Mouse (Mus musculus) lung, adult 2 months (tissue): Measurements from ENCODE around the gene Banp. TPM values are rescaled to one million over a fixed set of nuclear protein-coding genes. Genes with fewer than 3 reads are reported as not detected.
A peak's percentile ranks its signal among the peaks of the same experiment; 100 is the strongest.

Experiments used
- DNase-seq: peaks from one replicate; pipeline ENCODE4 v3.0.0; 2022
- H3K4me1 ChIP-seq: fragments of 200-500 bp; 2 replicates; pipeline ENCODE4 v1.6.1; 2011; ENCODE audit warnings: low read length; ENCODE audit not compliant: control insufficient read depth, insufficient read depth
- H3K4me3 ChIP-seq: fragments of 200-500 bp; replicated peaks from 2 replicates; pipeline ENCODE3; 2011; ENCODE audit warnings: low read depth, mild to moderate bottlenecking, control low read depth, low read length; ENCODE audit errors: extremely low read depth
- CTCF ChIP-seq: fragments of 200-500 bp; IDR thresholded peaks from 2 replicates; pipeline ENCODE4 v1.5.1; 2011; ENCODE audit warnings: mild to moderate bottlenecking, low read length, control low read depth; ENCODE audit not compliant: insufficient read depth
- POLR2A ChIP-seq: fragments of 200-500 bp; IDR thresholded peaks from 2 replicates; pipeline ENCODE4 v1.6.1; 2011; ENCODE audit warnings: low read depth, mild to moderate bottlenecking, control low read depth, low read length, borderline replicate concordance; ENCODE audit errors: extremely low read depth
- WGBS: fragments of 180-500 bp; shearing (Covaris S2); methylation state at CpG from one replicate; pipeline ENCODE4 v1.1.7; 2018; 5-methylcytosine and 5-hydroxymethylcytosine counted together
- polyA plus RNA-seq: library from polyadenylated mRNA; depleted of rRNA; stranded (reverse); fragments of >200 nt; gene quantifications from 2 replicates; pipeline ENCODE4 v1.2.3, GENCODE M21; 2012

The Banp gene
- polyA plus RNA-seq, 1 experiment, result 57.8 TPM

DNA sequence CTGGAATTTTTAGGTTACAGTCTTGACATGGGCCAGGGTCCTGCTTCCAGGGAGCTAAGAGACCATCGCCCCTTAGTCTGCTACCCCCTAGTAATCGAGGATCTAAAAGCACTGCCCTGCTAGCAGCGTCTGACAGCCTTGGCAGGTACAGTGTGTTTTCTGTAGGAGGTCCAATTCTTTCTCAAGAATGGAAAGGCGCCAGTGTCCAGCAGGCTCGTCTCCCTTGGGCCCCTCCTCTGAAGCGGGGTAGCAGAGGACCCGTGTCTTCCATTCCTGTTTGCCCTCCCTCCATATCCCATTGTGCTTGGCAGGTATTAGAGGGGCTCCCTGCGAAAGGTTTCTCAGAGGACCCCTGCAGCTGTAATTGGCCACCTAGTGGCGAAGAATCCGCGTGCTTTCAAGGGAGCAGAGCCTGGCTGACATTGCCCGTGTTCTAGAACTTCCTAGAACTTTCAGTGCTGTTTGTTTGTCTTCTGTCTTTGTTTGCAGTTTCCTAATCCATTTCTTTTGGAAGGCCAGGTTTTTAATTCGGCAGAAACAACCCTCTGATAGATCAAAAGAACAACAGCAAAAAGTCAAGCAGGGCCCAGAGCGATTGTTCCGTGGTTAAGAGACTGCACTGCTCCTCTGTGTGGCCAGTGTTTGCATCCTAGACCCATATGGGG, 97.8 kb downstream of the Banp start:
- no peak for DNase-seq
- no peak overlapping the region for H3K4me3 ChIP-seq
- H3K4me1 ChIP-seq, result no peaks in the 10 kb centered on the region
- 53% methylated on average over 15 of the region's 15 CpGs for WGBS
- TF ChIP-seq POLR2A, result no peak
- TF ChIP-seq CTCF, result peak; percentile 33

DNA sequence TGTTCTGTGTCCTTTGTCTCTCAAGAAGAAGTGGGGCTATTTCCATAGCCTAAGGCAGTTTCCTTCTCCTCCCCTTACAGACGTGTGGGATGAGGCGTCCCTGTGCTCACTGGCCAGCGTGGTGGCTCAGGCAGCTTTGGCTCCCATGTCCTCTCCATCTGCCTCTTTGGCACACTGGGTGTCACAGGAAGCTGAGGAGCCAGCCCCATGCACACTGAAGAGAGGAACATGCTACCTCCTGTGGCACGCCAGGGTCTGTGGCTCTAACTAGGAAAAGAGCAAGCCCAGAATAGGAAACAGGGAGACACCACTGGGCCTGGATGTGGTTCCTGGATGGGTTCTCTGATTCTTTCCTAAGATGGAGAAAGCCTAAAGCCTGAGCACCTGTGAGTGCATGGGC, 99.7 kb downstream of the Banp start:
- TF ChIP-seq POLR2A, result no peak
- WGBS, result 89% methylated on average over 4 of the region's 4 CpGs
- DNase-seq, result no peak

DNA sequence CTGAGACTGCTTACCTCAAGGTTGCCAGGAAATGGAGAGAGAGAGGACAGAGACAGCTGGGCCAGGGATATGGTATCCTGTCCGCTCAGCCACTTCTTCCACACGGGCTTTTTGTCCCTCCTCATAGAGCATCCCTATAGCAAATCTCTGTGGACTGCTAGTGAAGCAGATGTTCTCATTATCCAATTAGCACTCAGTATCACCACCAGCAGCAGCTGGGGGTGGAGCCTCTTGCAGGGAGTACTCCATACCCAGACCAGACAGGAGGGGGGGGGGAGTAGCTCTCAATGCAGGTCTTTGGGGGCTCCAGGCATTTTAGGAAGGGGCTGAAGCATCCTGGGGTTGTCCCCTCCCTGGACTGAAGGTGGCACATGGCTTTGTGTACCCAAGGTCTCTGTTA, 100.4 kb downstream of the Banp start:
- no peak for DNase-seq
- no peak overlapping the region for H3K4me3 ChIP-seq
- WGBS, result 60% methylated on average over 2 of the region's 2 CpGs
- TF ChIP-seq CTCF (no peak), POLR2A (no peak)
- H3K4me1 ChIP-seq, result no peaks in the 10 kb centered on the region

More for the DNA sequence above, 99.7 kb downstream of the Banp start:
- Histone ChIP-seq H3K4me1 (no peaks in the 10 kb centered on the region), H3K4me3 (no peak overlapping the region)

DNA sequence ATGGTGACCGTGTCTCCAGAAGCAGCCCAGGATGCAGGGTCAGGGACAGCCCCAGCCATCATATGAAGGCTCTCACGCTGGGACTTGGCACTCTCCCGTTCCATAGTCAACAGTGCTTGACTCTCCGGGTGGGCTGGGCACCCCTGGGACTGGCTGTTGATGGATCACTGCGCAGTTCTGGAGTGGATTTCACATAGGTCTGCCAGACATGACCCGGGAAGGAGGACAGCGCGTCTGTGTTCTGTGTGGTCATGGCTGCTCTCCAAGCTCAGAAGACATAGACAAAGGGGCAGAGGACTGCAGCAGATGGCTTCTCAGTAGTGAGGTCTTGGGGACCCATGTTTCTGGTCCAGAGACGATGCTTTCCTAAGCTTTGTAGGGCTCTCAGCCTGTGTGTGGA, 101.1 kb downstream of the Banp start:
- Histone ChIP-seq H3K4me3 (no peak overlapping the region), H3K4me1 (no peaks in the 10 kb centered on the region)
- 69% methylated on average over 9 of the region's 9 CpGs for WGBS
- no peak for DNase-seq
- TF ChIP-seq CTCF (no peak), POLR2A (no peak)

DNA sequence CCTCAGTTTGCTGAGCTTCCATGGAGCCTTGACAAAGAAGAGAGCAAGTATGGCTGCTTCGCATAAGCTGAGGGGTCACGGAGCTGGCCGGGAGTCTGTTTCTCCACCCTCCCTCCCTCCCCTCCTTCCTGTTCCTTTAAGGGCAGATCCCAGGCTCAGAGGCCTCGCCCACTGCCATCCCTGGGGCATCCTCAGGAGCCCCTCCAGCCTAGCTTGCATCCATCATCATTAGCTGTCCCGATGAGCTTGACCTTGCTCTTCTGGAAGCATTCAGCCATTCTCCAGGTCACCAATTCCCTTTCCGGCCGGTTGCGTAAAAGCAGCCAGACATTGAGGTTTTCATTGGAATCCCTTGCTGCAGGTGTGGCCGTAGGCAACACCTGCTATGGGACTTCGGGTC, 105.8 kb downstream of the Banp start:
- no peak for DNase-seq
- Histone ChIP-seq H3K4me3 (no peak overlapping the region), H3K4me1 (no peaks in the 10 kb centered on the region)
- WGBS, result 45% methylated on average over 10 of the region's 10 CpGs
- TF ChIP-seq CTCF, result no peak
- no peak for TF ChIP-seq POLR2A

DNA sequence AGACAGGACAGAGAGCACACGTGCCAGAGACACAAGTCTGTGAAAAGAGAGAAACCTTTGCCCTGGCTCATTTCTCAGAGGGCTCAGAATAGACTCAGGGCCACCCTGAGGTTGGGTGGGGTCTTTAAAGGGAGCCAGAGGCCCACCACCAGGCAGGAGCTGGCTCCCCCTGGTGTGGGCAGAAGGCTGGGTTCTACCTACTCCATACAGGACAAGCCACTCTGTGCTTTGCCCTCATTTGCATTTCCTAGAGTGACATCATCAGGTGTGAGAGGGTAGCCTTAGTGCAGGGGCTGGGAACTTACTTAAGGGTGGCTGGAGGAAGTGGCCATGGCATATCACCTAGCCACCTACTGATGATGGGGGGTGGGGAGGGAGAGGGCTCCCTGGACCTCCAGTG, 106.6 kb downstream of the Banp start:
- DNase-seq, result no peak
- no peaks in the 10 kb centered on the region for H3K4me1 ChIP-seq
- WGBS, result 29% methylated on average over 1 of the region's 1 CpGs
- no peak for TF ChIP-seq POLR2A
- no peak for TF ChIP-seq CTCF
- H3K4me3 ChIP-seq, result no peak overlapping the region

DNA sequence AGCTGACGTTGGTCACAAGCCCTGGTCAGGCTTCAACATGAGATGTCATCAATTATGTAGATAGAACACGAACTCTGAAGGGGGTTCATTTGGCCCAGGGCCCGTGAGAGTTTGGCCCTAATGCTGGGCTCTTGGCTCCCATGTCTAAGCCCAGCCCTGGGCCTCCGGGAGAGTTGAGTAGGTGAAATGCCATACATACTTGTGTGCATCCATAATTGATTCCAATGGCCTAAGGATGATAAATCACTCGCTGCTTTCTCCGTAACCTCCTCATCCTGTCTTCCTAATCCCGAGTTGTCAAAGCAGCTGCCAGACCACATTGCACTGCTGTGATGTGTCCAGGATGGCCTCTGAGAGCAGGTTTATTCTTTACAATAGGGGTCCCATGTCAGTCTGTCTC, 107.3 kb downstream of the Banp start:
- Histone ChIP-seq H3K4me3 (no peak overlapping the region), H3K4me1 (no peaks in the 10 kb centered on the region)
- DNase-seq, result no peak
- 52% methylated on average over 7 of the region's 7 CpGs for WGBS
- no peak for TF ChIP-seq CTCF
- no peak for TF ChIP-seq POLR2A

DNA sequence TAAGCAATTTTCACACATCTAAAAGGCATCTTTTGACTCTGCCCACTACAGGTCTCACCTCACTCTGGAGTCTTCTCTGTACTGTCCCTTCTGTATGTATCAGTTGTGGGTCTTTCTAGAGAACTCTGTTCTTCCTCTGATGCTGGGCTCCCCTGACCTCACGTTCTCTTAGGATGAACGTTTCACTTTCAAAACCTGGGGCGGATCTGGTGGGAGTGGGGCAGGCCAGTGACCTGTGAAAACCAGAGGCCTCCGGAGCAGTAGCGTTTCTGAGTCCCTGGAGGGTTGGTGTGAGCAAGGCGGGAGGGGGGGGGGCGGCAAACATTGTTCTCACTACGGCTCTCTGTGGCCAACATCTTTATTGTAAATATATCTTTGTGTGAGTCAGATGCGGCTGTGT, 109.0 kb downstream of the Banp start:
- H3K4me3 ChIP-seq, result no peak overlapping the region
- TF ChIP-seq POLR2A, result no peak
- no peak for TF ChIP-seq CTCF
- no peak for DNase-seq
- H3K4me1 ChIP-seq, result no peaks in the 10 kb centered on the region
- 44% methylated on average over 9 of the region's 9 CpGs for WGBS

DNA sequence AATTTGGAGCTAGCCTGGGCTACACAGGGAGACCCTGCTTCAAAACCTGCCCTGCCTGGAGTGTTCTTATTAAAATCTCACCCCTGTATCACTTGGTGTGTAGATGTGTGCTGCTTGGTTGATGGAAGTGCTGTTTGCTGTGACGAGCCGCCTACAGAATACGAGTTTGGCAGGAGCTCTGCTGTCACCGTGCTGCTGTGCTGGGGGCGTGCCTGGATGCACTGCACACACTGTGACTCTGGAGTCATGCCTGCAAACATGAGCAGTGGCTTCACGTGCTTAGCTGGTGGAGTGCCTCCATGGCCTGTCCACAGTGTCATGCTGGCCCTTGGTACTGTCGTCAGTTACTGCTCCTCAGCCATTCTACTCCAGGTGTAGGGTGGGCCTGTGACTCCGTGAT, 109.4 kb downstream of the Banp start:
- DNase-seq, result no peak
- H3K4me3 ChIP-seq, result no peak overlapping the region
- no peaks in the 10 kb centered on the region for H3K4me1 ChIP-seq
- no peak for TF ChIP-seq POLR2A
- TF ChIP-seq CTCF, result no peak
- WGBS, result 78% methylated on average over 8 of the region's 8 CpGs

DNA sequence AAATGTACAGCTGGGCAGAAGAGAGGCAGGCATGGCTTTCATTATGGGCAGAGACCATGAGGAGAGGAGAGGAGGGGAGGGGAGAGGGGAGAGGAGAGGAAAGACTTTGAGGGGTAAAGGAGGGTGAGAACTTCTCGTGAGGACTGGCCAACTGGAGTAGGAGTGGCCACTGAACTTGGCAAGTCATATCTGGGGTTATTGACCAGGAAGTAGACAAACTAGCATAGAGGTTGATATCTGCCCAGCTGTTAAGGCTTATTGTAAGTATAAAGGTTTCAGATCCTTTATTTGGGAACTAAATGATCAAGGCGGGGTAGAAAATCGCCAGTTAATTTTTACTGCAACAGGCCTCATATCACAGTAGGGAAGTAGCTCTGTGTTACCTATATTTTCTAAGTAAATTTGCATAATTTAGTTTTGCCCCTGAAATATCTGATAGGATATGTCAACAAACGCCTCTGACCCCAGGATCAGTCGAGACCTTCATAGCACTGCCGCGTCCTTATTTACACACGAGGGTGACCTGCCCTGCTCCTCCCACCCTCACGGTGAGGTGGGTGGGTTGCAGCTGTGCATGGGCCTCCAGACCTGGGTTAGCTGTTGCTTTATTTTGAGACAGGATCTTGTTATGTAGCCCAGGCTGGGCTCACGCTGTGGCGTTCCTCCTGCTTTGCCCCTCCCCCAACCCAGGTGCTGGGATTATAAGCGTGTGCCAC, 113.1 kb downstream of the Banp start:
- Histone ChIP-seq H3K4me3 (no peak overlapping the region), H3K4me1 (no peaks in the 10 kb centered on the region)
- TF ChIP-seq POLR2A (no peak), CTCF (no peak)
- 56% methylated on average over 12 of the region's 12 CpGs for WGBS
- DNase-seq, result no peak
